Mouse (Mus musculus): ENCODE measurements at regions not wholly inside any gene's neighbourhood (a gene's known extent, or its start where the extent isn't known, plus 50 kb on each side); places are given as distances from the start of the nearest gene placed in this dataset.

DNA sequence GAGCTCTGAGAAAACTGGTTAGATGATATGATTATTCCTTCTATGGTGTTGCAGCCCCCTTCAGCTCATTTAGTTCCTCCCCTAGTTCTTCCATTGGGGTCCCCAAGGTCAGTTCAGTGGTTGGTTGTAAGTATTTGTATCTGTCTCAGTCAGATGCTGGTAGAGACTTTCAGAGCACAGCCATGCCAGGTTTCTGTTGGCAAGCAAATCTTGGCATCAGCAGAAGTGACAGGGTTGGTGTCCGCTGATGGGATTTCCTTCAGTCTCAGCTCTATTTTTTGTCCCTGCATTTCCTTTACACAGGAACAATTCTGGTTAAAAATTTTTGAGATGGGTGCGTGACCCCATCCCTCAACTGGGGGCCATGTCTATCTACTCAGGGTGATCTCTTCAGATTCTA, 55.3 kb upstream of the Spaca1 start:
- no peak for DNase-seq (ENCODE audit: low spot score)

DNA sequence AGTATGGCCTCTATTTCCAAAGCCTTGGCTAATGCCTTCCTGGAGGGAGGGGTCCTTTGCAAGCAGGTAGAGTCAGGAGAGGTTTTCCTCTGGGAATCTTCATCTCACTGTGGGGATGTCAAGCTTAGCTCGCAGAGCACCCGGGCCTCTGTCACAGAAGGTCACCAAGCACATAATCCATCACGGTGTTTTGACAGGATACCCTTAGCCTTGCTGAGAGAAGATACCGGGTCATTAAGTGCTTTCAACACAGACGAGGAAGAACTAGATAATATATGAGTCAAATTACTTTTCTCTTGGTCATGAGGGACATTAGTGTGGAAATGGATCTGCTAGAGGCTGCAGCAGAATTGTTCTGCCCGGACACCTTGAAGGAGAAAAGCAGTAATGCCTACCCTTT, 64.3 kb upstream of the Spaca1 start:
- no peak for DNase-seq (ENCODE audit: low spot score)

DNA sequence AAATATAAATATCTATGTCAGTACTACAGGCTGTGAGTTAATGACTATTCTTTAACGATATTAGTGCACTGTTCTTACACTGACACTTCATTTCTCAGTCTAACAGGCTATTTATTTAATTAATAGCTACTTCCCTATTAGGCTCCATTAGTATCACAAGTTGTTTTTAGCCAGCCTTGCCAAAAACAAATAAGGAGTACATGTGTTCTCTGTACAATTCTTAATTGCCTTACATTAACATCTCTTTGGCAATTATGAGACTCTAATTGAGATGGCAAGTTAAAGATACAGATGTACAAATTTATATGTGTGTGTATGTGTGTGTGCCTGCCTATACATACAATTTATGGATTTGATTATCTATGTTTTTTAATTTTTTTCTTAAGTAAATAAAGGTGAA, 67.1 kb upstream of the Spaca1 start:
- no peak for DNase-seq (ENCODE audit: low spot score)

- DNase-seq (ENCODE audit: low spot score), result no peak
Observed at GRCm38 (mm10) chr4:34122959-34123520, 73.0 kb upstream of the Spaca1 start.

DNA sequence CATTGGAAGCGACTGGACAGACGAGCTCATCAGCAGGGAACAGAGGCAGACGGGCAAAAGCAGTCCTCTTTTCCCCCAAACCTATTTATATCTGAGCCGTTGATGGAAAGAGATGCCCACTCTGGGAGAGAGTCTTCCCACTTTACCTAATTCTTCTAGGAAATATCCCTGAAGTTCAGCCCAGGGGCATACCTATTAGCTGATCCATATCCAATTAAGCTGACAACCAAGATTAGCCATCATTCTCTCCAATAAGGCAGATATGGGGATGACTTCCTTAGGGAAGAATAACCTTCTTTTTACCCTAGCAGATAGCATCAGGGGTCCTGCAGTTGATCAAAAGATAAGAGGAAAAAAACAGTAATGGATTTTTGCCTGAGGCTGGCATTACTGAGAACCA, 78.2 kb upstream of the Spaca1 start:
- no peak for DNase-seq (ENCODE audit: low spot score)

- no peak for DNase-seq (ENCODE audit: low spot score)
Observed at GRCm38 (mm10) chr4:34146133-34146867, 96.3 kb upstream of the Spaca1 start.

- DNase-seq (ENCODE audit: low spot score), result no peak
Observed at GRCm38 (mm10) chr4:34148956-34149739, 99.2 kb upstream of the Spaca1 start.

- DNase-seq (ENCODE audit: low spot score), result no peak
Observed at GRCm38 (mm10) chr4:34151605-34152347, 101.8 kb upstream of the Spaca1 start.

DNA sequence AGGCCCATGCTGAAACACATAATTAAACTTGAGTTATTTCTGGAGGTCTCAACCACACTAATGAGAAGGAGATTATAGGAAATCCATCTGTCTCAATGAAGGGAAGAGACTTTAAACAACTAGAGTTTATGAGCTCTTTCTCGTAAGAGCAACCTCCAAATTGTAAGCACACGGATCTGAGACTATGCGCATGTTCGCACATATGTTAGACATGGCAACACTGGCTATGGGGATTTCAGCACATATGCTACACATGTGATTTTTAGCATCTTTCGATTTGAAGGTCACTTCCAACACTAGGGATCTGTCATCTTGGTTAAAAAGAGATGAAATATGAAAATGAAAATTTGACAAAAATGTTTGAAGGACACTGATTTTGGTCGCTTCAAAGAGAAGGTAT, 105.5 kb upstream of the Spaca1 start:
- DNase-seq (ENCODE audit: low spot score), result no peak

DNA sequence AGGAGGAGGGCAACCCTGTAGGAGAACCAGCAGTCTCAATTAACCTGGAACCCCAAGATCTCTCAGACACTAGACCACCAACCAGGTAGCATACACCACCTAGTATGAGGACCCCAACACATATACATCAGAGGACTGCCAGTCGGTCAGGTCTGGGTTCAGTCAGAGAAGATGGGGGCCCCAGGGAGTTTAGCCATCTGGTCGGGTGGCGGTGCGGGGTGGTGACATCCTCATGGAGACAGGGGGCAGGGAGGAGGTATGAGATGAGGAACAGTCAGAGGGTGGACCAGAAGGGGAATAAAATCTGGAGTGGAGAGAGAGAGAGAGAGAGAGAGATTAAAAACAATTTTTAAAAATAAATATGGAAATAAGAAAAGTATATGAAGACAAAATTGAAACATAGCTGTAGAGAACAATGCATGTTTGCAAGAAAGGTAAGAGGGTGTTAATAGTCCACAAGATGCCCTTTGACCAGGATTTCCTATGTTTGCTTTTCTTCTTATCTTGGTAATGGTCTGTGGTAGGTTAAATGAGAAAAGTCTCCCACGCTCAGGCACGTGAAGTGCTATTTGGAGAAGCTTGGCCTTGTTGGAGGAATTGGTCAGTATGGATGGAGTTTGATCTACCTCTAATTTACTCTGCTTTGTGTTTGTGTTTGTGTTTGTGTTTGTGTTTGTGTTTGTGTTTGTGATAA, 108.0 kb upstream of the Spaca1 start:
- DNase-seq (ENCODE audit: low spot score), result no peak

DNA sequence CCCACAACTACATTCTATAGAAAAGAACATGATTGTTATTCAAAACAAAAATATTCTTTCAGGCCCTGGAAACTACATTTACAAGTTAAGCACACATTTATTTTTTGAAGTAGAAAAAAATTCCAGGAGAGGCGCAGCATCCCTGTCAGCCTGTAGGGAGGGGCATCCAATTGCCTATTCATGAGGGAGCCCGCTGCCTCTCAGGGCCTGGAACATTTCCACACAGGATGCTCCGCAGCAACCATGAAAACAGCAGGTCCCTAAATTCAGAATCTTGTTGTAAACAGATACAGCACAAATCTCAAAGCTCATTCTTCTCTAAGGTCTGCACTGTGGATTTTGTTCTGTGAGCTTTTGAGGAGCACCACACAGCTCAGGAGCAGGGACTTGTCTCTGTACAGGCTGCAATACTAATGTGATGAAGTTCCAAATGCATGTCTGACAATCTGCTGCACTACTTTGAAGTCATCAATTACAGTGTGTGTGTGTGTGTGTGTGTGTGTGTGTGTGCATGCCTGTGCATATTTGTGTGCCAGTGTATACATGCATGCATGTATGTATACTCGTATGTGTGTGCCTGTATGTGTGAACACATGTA, 121.4 kb upstream of the Spaca1 start:
- DNase-seq (ENCODE audit: low spot score), result no peak

DNA sequence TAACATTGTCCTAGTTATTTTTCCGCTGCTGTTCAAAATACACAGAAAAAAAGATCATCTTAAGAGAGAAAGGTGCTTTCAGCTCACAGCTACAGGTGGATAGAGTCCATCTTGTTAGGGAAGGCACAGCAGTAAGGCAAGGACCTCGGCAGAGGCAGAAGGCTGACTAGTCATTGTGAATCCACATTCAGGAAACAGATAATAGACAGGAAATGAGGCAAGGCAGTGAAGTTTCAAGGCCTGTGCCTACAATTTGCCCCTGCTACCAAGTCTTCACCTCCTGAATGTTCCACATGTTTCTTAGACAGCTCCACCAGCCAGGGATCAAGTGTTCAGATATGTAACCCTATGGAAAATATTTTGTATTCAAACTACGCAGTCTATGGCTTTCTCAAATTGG, 122.0 kb upstream of the Spaca1 start:
- DNase-seq (ENCODE audit: low spot score), result no peak

DNA sequence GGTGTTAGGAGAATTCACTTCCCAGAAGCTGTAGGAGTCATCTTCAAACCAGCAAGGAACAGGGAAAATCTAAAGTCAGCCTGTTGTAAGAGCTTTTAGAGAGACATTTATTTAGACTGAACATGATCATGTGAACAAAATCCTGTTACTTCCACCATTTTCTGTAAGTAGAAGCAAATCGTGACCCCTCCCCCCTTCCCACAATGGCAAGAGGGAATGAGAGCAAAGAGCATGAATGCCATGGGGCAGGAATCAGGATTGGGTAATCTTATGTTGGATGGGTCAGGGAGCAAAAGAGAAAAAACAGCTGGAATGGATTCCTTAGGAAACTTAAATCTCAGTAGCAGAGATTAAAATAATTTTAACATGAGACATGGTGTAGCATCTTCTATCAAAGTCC, 127.4 kb upstream of the Spaca1 start:
- DNase-seq (ENCODE audit: low spot score), result no peak

- DNase-seq (ENCODE audit: low spot score), result no peak
Observed at GRCm38 (mm10) chr4:34186522-34186921, 136.5 kb upstream of the Spaca1 start.

- no peak for DNase-seq (ENCODE audit: low spot score)
Observed at GRCm38 (mm10) chr4:34203193-34203848, 153.3 kb upstream of the Spaca1 start.

DNA sequence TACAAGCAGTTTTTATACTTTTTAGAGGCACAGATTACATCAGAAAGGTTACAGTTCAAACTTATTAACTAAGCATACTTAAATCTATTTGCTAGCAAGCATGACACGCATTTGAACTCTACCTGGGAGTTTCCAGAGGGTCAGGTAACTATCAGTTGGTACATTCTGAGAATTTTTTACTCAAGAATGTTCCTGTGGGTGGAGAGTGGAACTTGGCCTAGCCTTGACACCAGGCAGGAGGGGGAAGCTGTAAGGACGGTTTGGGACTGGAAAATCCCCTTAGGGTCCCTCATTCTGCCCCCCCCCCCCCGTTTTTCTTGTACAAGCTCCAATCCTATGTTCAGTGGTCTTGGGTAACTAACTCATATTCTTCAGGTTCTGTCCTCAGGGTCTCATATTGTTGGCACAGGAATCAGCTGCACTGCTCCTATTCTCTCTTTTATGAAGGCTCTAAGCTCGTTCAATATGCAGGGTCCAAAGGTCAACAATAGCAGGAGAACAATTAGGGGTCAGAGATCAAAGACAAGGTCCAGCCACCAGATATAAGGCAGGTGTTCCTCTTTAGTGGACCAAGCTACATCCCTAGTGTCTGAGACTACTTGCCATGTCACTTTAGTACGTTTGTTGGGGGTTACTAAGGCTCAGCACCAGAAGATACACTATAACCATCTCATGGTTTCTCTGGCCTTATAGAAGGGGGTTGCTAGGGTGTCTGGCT, 159.3 kb upstream of the Spaca1 start:
- DNase-seq (ENCODE audit: low spot score), result no peak

GRCm38 (mm10) chr4:34213731-34214130, 163.7 kb upstream of the Spaca1 start:
- no peak for DNase-seq (ENCODE audit: low spot score)

DNA sequence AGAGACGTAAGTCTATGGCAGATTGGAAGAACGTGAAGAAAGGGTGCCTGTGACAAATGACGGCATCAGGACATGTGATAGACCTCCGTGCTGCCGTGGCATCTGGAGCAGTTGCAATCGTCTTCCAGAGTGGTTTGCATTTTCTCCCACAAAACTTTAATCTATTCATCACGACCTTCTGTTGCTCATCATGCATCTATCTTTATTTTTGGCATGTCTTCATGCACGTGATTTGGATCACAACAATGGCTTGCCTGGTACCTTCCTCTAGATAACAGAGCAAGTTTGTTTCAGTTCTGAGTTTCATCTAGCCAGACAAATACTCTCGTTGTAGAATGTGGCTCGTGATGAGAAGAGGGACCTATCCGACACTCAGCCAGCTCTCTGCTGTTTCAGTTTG, 164.4 kb upstream of the Spaca1 start:
- DNase-seq (ENCODE audit: low spot score), result no peak

GRCm38 (mm10) chr4:34221915-34222314, 171.9 kb upstream of the Spaca1 start:
- no peak for DNase-seq (ENCODE audit: low spot score)

GRCm38 (mm10) chr4:34226089-34226840, 176.3 kb upstream of the Spaca1 start:
- DNase-seq (ENCODE audit: low spot score), result no peak

Measured in testis, postnatal 10 days (tissue).